Mouse (Mus musculus): ENCODE results near the gene Fam13c.
A peak's percentile ranks its signal among the peaks of the same experiment; 100 is the strongest.
"Not testable (repeated sequence)": the region's sequence is repeated elsewhere in the genome, so short reads cannot be mapped to it uniquely, and the experiment has no call there.

Gene Fam13c

GRCm38 (mm10) chr10:70439676-70440521, at the start of gene Fam13c:
Fam13c (plus strand) TSS chr10:70440481.
- peak; percentile 69 to 74 for DNase-seq

GRCm38 (mm10) chr10:70395900-70396299, 44.4 kb upstream of the Fam13c start:
- DNase-seq, result no peak

DNA sequence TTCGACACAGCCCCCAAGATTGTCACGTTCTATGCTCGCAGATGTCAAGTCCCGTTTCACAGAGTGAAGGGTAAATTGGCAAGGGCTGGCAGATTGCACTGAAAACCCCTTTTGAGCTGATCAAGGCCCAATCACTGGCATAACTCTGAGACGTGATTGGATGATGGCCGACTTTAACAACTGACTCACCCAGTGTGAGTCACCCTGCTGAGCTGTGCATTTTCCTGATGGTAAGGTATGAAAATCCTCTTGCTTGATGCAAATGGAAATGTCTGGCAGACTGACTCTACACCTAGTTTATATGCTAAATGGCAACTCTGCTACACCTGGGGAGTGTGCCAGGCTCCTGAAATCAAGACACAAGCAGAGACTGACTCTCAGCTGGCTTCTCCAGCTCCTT, 42.1 kb upstream of the Fam13c start:
- no peak for DNase-seq

DNA sequence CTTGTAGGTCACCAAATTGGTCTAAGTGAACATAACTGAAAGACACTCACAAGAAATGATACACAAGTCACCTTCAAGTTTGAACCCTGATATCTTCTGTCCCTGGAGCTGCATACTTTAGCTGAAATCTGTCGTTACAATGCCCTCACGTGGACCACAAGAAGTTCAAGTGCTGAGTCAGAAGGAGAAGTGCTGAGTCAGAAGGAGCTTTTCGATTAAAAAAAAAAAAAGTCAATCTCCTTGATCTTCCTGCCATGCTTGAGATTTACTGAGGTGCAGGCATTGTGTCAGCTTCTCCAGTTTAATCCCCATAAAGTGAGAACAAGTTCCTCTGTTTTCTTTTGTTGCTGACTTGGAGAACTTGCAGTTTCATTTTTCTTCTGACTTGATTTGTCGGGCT, 38.3 kb upstream of the Fam13c start:
- no peak for DNase-seq

DNA sequence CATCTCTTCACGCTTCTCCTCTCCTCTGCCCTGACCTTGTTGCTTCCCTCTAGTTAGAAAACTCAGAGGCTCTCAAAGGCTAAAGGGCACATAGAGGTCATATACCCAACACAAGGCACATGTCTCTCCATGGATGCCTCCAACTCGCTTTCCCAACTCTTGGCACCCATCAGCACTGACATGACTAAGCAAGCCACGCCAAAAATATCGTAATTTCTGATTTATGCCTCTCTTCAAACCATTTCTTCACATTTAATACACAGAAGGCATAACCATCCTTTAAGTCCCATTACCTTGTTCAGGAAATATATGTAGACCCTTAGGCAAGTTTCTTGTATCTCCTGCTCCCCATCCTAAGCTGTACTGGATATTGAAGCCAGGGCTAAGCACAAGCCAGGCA, 37.6 kb upstream of the Fam13c start:
- DNase-seq, result no peak

DNA sequence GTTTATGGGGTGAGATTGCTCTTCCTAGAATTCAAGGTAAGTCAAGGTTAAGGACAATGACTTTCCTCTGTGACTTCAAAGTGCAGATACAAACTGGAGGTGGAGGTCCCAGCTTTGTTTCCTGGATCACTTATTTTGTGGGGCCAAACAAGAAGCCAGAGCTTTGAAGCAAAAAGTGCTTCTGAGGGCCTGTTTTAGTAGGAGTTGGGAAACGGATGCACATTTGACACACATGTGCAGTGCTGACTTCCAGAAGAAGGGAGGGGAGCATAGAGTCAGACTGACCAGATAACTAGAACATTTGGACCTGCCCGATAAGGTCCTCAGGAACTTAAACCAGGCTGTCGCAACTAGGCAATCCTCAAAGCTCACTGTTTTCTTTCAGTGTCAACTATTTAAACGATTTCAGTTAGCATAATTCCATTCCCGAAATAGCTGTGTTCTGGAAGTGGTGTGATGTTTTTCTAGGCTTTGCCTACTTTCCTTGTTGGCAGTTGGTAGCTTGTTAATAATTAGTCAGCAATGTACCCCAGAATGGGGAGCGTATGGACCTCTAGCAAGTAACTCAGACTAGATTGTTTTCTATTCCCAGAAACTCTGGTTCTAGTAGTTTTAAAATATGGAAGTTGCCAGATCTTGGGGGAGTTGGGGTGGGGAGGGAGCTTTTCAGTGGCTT, 22.3 kb upstream of the Fam13c start:
- no peak for DNase-seq

DNA sequence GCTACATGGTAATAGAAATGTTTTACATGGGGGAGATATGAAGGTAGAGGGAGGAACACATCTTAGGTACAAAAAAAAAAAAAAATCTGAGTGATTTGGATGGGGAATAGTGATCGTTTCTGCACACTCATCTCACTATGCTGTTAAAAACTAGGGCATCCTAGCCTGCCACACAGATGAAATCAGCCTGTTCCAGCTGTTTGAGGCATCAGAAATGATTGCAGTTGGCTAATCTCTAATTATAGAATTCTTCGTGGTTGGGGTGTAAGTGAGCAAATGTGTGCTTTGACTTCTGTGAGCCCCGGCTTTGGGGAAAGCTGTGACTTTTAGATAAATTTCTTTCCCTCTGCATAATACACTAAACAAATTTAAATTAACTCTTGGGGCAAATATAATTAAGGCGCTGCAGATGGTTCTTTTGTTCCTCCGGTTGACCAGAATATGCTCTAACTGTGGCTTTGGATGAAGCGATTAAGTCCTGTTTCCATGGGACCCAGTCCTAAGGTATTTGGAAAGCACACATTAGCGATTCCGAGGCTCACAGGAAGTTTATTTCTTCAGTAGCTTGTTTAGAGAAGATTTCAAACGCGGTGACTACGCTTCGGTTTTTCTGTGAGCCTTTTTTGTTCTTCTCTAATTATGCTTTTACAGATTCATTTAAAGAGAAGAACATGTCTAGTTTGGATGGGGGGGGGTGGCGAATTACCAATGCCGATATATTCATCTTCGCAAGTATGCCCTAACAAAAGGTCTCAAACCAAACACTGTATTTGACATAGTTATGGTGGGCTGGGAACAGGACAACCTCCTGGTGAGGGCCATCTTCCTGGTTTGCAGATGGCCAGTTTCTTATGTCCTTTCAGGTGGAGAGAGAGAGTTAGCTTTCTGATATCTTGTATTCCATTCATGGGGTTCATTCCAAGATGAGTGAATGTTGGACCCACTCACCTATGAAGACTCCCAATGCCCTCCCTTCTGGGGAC, 20.7 kb upstream of the Fam13c start:
- DNase-seq, result no peak

- DNase-seq, result no peak
Observed at GRCm38 (mm10) chr10:70426373-70426772, 13.9 kb upstream of the Fam13c start.

DNA sequence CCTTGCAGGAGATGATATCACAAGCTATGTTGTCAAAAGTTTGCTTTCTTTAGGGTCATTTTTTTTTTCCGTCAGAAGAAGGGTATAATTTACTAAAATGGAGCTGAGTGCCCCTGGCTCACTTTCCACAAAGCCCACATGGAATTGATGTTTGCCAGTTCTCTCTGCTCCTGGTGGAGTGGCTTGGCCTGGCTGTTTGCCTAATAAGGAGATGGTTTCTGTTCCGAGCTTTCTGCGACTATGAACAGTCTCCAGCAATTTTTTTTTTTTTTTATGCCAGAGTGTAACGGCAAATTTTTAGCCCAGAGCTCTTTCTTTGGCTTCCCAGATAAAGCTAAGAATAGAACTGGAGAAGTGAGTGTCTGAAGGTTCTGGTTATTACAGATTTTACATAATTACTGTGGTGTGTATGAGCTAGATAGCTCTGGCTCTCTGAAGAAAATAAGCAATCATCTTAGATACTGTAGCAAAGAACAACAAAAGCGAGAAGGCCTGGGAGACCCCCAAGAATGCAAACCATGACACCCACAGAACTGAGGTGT, 12.1 kb upstream of the Fam13c start:
- peak; percentile 32 to 66 for DNase-seq

GRCm38 (mm10) chr10:70429341-70429740, 10.9 kb upstream of the Fam13c start:
- no peak for DNase-seq

GRCm38 (mm10) chr10:70433334-70433733, 6.9 kb upstream of the Fam13c start:
- DNase-seq, result no peak

GRCm38 (mm10) chr10:70433736-70434135, 6.5 kb upstream of the Fam13c start:
- not testable (repeated sequence) for DNase-seq

- no peak for DNase-seq
Observed at GRCm38 (mm10) chr10:70436656-70437055, 3.6 kb upstream of the Fam13c start.

DNA sequence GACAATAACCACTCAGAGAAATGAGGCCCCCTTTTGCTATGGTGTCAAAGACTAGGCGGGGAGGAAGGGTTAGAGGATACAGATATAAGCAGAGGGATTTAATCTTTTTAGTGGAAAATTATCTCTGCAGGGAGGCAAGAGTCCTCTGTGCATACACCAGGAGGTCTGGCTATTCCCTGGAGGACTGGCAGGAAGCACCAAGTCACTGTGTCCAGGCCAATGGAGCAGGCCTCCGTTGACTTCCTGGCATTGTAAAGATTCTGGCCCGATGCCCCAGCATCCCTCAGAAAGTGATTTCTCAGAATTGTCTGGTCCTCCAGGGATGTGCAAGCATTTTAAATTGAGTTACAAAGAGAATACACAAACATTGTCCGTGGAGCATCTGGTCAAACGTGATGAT, 3.0 kb upstream of the Fam13c start:
- peak in 1 of 2 experiments; percentile 31 for DNase-seq

GRCm38 (mm10) chr10:70440639-70441461, 569 bp downstream of the Fam13c start:
- DNase-seq, result peak; percentile 91 to 93

GRCm38 (mm10) chr10:70442156-70442555, 1.9 kb downstream of the Fam13c start:
- DNase-seq, result no peak

GRCm38 (mm10) chr10:70442623-70443022, 2.3 kb downstream of the Fam13c start:
- peak in 1 of 2 experiments; percentile 7 for DNase-seq

DNA sequence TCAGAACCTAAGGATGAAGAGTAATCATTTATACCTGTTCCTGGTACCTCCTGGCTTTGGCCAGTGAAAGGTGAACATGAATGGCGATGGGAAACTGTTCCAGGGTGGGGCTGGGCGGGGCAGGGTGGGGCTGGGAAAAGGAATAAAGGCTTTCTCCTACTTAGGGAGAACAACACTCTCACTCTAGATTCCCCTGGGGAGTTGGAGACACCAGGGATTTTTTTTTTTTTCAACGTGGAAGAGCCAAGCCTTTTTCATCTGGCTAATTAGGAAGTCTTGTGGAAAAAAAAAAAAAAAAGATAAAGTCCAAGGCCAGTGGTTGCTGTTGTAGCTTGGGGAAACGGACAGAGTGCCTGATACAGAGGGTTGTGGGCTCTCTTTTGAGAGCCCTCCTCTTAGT, 7.5 kb downstream of the Fam13c start:
- DNase-seq, result no peak

GRCm38 (mm10) chr10:70449206-70449605, 8.9 kb downstream of the Fam13c start:
- DNase-seq, result no peak

DNA sequence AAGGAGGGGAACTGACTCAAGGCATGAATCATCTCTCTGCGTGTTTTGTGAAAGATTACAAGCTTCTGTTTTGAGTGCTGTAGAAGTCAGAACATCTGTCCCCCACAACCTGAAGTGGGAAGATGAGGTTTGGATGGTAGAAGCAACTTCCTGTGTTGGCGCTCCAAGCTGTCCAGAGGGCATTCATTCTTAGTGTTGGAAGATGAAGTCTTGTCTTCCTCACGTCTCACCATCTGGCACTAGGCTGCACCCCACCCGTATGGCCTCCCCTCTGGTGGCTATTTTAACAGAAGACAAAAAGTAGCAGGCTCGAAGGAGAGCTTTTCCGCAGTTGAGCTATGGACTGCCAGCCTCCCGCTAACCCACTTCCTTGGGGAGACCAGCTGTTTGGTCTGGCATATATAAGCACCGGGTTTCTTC, 15.6 kb downstream of the Fam13c start:
- no peak for DNase-seq

DNA sequence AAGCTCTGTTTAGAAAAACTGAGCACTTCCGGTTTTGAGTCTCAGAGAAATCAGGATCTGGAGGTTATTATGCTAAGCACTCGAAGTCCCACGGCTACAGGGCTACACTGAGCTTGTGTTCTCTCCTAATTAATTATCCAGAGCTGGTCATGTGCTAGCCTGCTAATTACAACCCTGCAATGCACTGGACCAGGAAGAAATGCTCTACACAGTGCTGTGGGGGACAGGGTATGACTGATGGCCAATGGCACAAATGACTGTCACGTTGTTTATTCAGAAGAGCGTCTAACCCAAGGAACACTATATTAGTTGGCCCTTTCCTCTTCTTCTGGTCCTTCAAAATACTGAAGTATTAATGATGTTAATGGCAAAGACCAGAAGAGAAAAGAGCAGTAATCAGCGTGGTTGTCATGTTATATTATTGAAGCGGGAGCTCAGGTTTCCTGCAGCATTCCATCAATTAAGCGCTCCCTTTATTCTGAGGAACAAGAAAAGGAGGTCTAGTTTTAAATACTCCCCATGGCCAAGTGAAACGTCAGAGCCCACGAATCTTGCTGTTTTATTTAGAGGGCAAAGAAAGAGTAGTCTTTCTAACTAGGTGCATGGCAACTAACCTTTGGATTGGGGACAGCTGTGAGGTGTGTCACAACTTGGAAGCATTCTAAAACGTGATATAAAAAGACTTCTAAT, 18.4 kb downstream of the Fam13c start:
- DNase-seq, result no peak
